ENCODE assay signal across 18 mouse cellular contexts in the genomic region with DNA sequence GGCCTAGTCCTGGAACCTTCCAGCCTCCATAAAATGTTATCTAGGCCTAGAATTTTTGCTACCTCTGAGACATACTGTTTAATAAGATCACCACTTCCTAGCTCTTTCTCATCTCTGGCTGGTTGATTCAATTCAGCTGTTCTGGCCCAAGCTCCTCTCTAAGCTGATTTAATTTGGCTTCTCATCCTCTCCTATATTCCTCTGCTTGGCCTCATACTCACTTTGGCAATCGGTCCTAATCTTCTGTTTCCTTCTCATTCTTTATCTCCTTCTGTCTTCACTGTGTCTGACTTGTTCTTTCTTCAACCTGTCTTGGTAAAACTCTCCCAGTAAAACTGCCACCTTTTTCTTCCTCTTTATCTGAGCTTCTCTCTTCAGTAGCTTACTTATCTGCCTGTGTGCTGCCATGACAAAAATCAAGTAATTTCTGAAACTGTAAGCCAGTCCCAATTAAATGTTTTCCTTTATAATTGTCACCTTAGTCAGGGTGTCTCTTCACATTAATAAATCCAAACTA.
DNase-seq lines count a peak whose midpoint lies in the region; TF ChIP-seq lines count a peak whose summit lies in the region.
"Had no signal": no experiment of that assay in that cellular context is flagged by ENCODE, and none has a peak within 500 bp of the region (broad histone marks: within the 10 kb centered on the region; RNA-seq: fewer than 3 reads in every experiment).

No protein-coding gene starts in this region.

- no peaks in the 10 kb centered on the region for H3K27me3 ChIP-seq in MEL (ENCODE audit: control insufficient read depth in 1 of 2, insufficient read depth in 2 of 2, low read length in 2 of 2)
- H3K27me3 ChIP-seq: CH12.LX had no signal

- no peak overlapping the region for H3K4me3 ChIP-seq in MEL (ENCODE audit: control insufficient read depth in 1 of 2, insufficient read depth in 1 of 2, low read depth in 2 of 2, low read length in 2 of 2)

- DNase-seq in MEL (ENCODE audit: low read depth, low spot score) (peak; percentile 71), MEL-GATA-1-ER (ENCODE audit: extremely low read depth, low read depth) (peak; percentile 19)
- no peak for DNase-seq in adrenal gland, postnatal 36 days
- DNase-seq in kidney, postnatal 4 days = no peak
- DNase-seq: adrenal gland, adult 2 months; adrenal gland, adult 8-10 months; adrenal gland, postnatal 10 days; adrenal gland, postnatal 14 days; adrenal gland, postnatal 25 days; B cell, adult 2 months; cerebellum, adult 11 months; cerebellum, adult 11-12 months; cerebellum, adult 18-20 months; cerebellum, adult 2 months; cerebellum, adult 8-10 months; cerebellum, adult 9-10 months had no signal

- no peak for TF ChIP-seq RAD21 in MEL (IDR thresholded peaks at IDR 0.05; ENCODE audit: low read depth, low read length)

- TF ChIP-seq POLR2A in MEL (IDR thresholded peaks at IDR 0.05; ENCODE audit: control insufficient read depth in 1 of 2, insufficient read depth in 1 of 2, low read depth in 1 of 2, low read length in 2 of 2, poor library complexity in 1 of 2) = no peak

- TF ChIP-seq EP300 in MEL (IDR thresholded peaks at IDR 0.05; ENCODE audit: low read depth in 1 of 2, low read length in 2 of 2) = peak; percentile 73 to 76

- H3K27ac ChIP-seq in MEL (ENCODE audit: control insufficient read depth, low read depth, low read length) = peak overlapping the region; percentile 67

- peaks cover 0 to 8% of the 10 kb centered on the region in 2 experiments; a peak in 2 of 4 replicates for H3K36me3 ChIP-seq in MEL (ENCODE audit: control insufficient read depth in 1 of 2, insufficient read depth in 2 of 2, low read length in 2 of 2)
- H3K36me3 ChIP-seq: G1E had no signal

- no peaks in the 10 kb centered on the region for H3K79me2 ChIP-seq in MEL (ENCODE audit: control insufficient read depth, insufficient read depth, low read length, poor library complexity)

- TF ChIP-seq CTCF in MEL (IDR thresholded peaks at IDR 0.05 in 2 of 3, conservative IDR thresholded peaks at IDR 0.05 in 1 of 3; ENCODE audit: control insufficient read depth in 1 of 3, insufficient read depth in 1 of 3, low read depth in 2 of 3, low read length in 3 of 3, poor library complexity in 1 of 3, severe bottlenecking in 1 of 3) = no peak

- no peaks in the 10 kb centered on the region for H3K9me3 ChIP-seq in MEL (replicated peaks; ENCODE audit: insufficient read depth, low read length)
- H3K9me3 ChIP-seq: G1E had no signal

- H3K4me1 ChIP-seq in MEL (ENCODE audit: control insufficient read depth in 1 of 2, insufficient read depth in 2 of 2, low read length in 2 of 2) = peaks cover 0 to 4% of the 10 kb centered on the region in 2 experiments; a peak in 2 of 4 replicates

- H3K9ac ChIP-seq in MEL (ENCODE audit: control insufficient read depth, low read depth, low read length, poor library complexity, severe bottlenecking) = no peak overlapping the region

TF ChIP-seq in MEL, 35 proteins besides CTCF, POLR2A, EP300 and RAD21:
- TF ChIP-seq RCOR1 (IDR thresholded peaks at IDR 0.05; ENCODE audit: low read depth, low read length) (peak; percentile 56; the same call in 1 of the 2 replicates), TAL1 (IDR thresholded peaks at IDR 0.05; ENCODE audit: low read length) (no peak), TBP (IDR thresholded peaks at IDR 0.05; ENCODE audit: low read depth, low read length) (0 out of 2 replicates have a peak, but pooled peaks have one; percentile 33), GATA1 (IDR thresholded peaks at IDR 0.05; ENCODE audit: low read depth, low read length) (peak; percentile 74), ETS1 (IDR thresholded peaks at IDR 0.05; ENCODE audit: low read depth, low read length) (peak; percentile 52), TCF12 (IDR thresholded peaks at IDR 0.05; ENCODE audit: low read depth, low read length) (peak; percentile 72)

Comparison
In these comparisons a context has a peak if more than half of its experiments do, and no peak if none do; other contexts are left out.
1. DNase-seq: peak in MEL (single experiment) and MEL-GATA-1-ER (single experiment); none in adrenal gland, postnatal 36 days (0 of 2) and kidney, postnatal 4 days (0 of 2).